Mouse (Mus musculus) lung, embryonic 14.5 days (tissue): ENCODE results near the gene Aurkaip1. TPM values are rescaled to one million over a fixed set of nuclear protein-coding genes. Genes with fewer than 3 reads are reported as not detected.
A peak's percentile ranks its signal among the peaks of the same experiment; 100 is the strongest.

ENCODE experiments used
- ATAC-seq: fragments of 200-750 bp; cut with Nextera tagmentation; 2 replicates; pipeline ENCODE4 v1.8.0; 2017; ENCODE audit warnings: mild to moderate bottlenecking, moderate TSS enrichment, moderate library complexity; ENCODE audit not compliant: insufficient read depth
- DNase-seq: peaks from one replicate; pipeline ENCODE4 v3.0.0-alpha.2; 2015
- H3K27ac ChIP-seq: fragments of 300-500 bp; sonication (generic); 2 replicates; pipeline ENCODE4 v1.5.1; 2014; ENCODE audit warnings: low read depth, mild to moderate bottlenecking, moderate library complexity
- H3K27me3 ChIP-seq: fragments of 300-500 bp; sonication (generic); 2 replicates; pipeline ENCODE4 v1.6.1; 2014; ENCODE audit warnings: low read length, control low read depth; ENCODE audit not compliant: insufficient read depth
- H3K36me3 ChIP-seq: fragments of 300-500 bp; sonication (generic); 2 replicates; pipeline ENCODE4 v1.6.1; 2014; ENCODE audit warnings: control low read depth; ENCODE audit not compliant: insufficient read depth
- H3K4me1 ChIP-seq: fragments of 300-500 bp; sonication (generic); 2 replicates; pipeline ENCODE4 v1.6.1; 2014; ENCODE audit warnings: antibody characterized with exemption, control low read depth; ENCODE audit not compliant: insufficient read depth
- H3K4me2 ChIP-seq: fragments of 300-500 bp; sonication (generic); 2 replicates; pipeline ENCODE4 v1.6.1; 2014; ENCODE audit warnings: mild to moderate bottlenecking
- H3K4me3 ChIP-seq: fragments of 300-500 bp; sonication (generic); 2 replicates; pipeline ENCODE4 v1.5.1; 2014; ENCODE audit warnings: low read depth, low read length
- H3K9ac ChIP-seq: fragments of 300-500 bp; sonication (generic); 2 replicates; pipeline ENCODE4 v1.6.1; 2014
- H3K9me3 ChIP-seq: fragments of 300-500 bp; sonication (generic); 2 replicates; pipeline ENCODE4 v1.6.1; 2016; ENCODE audit warnings: low read depth, low read length, control low read depth
- CTCF ChIP-seq: IDR thresholded peaks from 2 replicates; pipeline ENCODE4 v1.5.1; 2016; ENCODE audit warnings: antibody characterized with exemption, low read depth
- WGBS: fragments of 180-500 bp; shearing (Covaris S2); extraction: QIAGEN DNeasy Blood & Tissue Kit; methylation state at CpG from one replicate; pipeline ENCODE4 v1.1.7; 2014; 5-methylcytosine and 5-hydroxymethylcytosine counted together
- polyA plus RNA-seq: library from polyadenylated mRNA; unstranded; fragments of >200 nt; fragmentation: Nextera tagmentation; extraction: Ambion mirVana; gene quantifications from 2 replicates; pipeline ENCODE4 v1.2.1, GENCODE M21; 2014

Aurkaip1 gene
- polyA plus RNA-seq, 1 experiment from 2014 or later, result 136 TPM

DNA sequence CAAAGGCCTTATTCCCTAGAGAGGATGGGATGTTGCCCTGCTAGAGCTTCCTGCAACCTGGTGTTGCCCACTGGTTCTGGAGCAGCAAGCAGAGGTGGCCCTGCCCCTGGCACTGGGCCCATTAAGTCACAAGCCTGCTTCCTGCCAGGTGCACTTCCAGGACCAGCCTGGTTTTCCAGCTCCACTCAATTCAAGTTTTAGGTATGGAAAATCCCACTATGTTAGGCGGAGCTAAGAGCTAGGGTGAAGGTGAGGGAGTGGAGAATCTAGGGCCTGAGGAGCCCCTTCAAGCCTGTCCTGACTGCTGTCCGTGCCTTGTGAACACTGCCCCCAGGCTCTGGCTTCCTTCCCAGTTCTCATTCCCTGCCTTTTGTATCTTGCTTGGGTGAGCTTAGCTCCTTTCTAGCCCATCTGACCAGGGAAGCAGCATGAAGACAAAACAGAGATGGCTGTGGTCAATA, 20.9 kb downstream of the Aurkaip1 start:
- no peak overlapping the region for H3K4me3 ChIP-seq
- no peaks in the 10 kb centered on the region for H3K27me3 ChIP-seq
- TF ChIP-seq CTCF, result no peak
- ATAC-seq (no peak), DNase-seq (no peak)
- H3K4me2 ChIP-seq, result no peak overlapping the region
- no peak overlapping the region for H3K9ac ChIP-seq
- 79% methylated on average over 2 of the region's 2 CpGs for WGBS
- H3K4me1 ChIP-seq, result peaks cover 8% of the 10 kb centered on the region; the same call in 1 of the 2 replicates
- no peak overlapping the region for H3K27ac ChIP-seq
- no peaks in the 10 kb centered on the region for H3K9me3 ChIP-seq
- peaks cover 38% of the 10 kb centered on the region for H3K36me3 ChIP-seq

DNA sequence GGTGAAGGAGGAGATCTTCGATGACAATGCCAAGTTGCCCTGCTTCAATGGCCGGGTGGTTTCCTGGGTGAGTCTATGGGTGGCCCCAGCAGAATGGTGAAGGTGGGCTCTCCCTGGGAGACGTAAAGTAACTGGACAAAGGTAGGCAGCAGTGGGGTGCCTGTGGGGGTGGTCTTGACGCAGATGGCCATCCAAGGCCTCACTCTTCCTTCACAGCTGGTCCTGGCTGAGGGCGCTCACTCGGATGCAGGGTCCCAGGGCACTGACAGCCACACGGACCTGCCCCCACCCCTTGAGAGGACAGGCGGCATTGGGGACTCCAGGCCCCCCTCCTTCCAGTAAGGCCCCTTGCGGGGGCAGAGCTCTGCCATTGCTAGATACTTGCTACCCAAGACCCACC, 22.3 kb downstream of the Aurkaip1 start:
- peaks cover 52% of the 10 kb centered on the region for H3K36me3 ChIP-seq
- no peak for TF ChIP-seq CTCF
- DNase-seq (no peak), ATAC-seq (no peak)
- H3K9me3 ChIP-seq, result no peaks in the 10 kb centered on the region
- H3K4me3 ChIP-seq, result no peak overlapping the region
- no peak overlapping the region for H3K27ac ChIP-seq
- H3K4me2 ChIP-seq, result no peak overlapping the region
- H3K27me3 ChIP-seq, result no peaks in the 10 kb centered on the region
- WGBS, result 87% methylated on average over 9 of the region's 9 CpGs
- H3K4me1 ChIP-seq, result 0 out of 2 replicates have a peak, but pooled peaks cover 3% of the 10 kb centered on the region
- no peak overlapping the region for H3K9ac ChIP-seq

DNA sequence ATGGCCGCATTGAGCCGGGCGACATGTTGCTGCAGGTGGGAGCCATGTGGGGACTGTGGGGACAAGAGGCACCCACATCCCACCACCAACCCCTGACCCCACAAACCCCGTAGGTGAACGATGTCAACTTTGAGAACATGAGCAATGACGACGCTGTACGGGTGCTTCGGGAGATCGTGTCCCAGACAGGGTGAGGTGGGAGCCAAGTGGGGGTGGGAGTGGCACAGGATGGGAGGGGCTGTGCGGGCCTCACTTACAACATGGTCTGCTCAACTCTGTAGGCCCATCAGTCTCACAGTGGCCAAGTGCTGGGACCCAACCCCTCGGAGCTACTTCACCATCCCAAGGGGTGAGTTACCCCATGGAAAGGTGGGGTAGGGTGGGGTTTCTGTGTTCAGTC, 23.9 kb downstream of the Aurkaip1 start:
- DNase-seq (no peak), ATAC-seq (no peak)
- Histone ChIP-seq H3K27ac (no peak overlapping the region), H3K27me3 (no peaks in the 10 kb centered on the region), H3K4me3 (no peak overlapping the region), H3K4me2 (no peak overlapping the region), H3K9me3 (no peaks in the 10 kb centered on the region), H3K36me3 (peaks cover 63% of the 10 kb centered on the region), H3K4me1 (no peaks in the 10 kb centered on the region), H3K9ac (no peak overlapping the region)
- no peak for TF ChIP-seq CTCF
- 96% methylated on average over 12 of the region's 12 CpGs for WGBS

DNA sequence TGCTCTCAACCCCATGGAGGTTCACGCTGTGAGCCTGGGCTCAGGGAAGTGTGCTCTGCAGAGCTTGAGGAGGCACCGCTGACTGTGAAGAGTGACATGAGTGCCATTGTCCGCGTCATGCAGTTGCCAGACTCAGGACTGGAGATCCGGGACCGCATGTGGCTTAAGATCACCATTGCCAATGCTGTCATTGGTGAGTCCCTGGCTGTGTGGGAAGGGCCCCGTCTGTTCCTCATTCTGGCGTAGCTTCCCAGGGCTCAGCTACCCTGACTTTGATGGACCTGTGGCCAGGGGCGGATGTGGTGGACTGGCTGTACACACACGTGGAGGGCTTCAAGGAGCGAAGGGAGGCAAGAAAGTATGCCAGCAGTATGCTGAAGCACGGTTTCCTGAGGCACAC, 25.0 kb downstream of the Aurkaip1 start:
- 87% methylated on average over 12 of the region's 12 CpGs for WGBS
- no peak overlapping the region for H3K27ac ChIP-seq
- no peaks in the 10 kb centered on the region for H3K4me1 ChIP-seq
- H3K36me3 ChIP-seq, result peaks cover 70% of the 10 kb centered on the region
- no peak for TF ChIP-seq CTCF
- H3K9ac ChIP-seq, result no peak overlapping the region
- DNase-seq (no peak), ATAC-seq (no peak)
- no peak overlapping the region for H3K4me3 ChIP-seq
- H3K9me3 ChIP-seq, result no peaks in the 10 kb centered on the region
- H3K4me2 ChIP-seq, result no peak overlapping the region
- H3K27me3 ChIP-seq, result no peaks in the 10 kb centered on the region

DNA sequence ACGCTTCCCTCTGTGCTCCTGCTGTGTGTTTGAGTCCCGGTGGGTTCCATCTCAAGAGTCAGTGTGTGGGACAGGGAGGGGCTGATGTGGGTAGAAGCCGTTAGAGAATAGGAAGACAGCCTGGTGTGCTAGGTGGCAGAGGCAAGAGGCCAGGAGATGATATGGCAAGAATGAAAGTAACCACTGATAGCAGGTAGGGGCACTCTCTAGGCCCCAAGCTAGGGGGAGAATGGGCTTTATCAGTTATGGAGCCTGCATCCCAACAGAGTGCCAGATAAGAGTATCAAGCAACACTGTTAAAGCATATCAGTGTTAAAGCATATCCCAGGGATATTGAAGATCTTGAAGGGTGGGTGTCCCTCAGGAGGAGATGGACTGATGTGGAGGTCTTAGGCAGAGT, 25.8 kb downstream of the Aurkaip1 start:
- Histone ChIP-seq H3K27ac (no peak overlapping the region), H3K9ac (no peak overlapping the region), H3K4me2 (no peak overlapping the region), H3K4me3 (no peak overlapping the region), H3K36me3 (peaks cover 70% of the 10 kb centered on the region), H3K4me1 (no peaks in the 10 kb centered on the region), H3K9me3 (no peaks in the 10 kb centered on the region), H3K27me3 (no peaks in the 10 kb centered on the region)
- no peak for TF ChIP-seq CTCF
- no peak for ATAC-seq
- no peak for DNase-seq
- WGBS, result 75% methylated on average over 3 of the region's 3 CpGs

DNA sequence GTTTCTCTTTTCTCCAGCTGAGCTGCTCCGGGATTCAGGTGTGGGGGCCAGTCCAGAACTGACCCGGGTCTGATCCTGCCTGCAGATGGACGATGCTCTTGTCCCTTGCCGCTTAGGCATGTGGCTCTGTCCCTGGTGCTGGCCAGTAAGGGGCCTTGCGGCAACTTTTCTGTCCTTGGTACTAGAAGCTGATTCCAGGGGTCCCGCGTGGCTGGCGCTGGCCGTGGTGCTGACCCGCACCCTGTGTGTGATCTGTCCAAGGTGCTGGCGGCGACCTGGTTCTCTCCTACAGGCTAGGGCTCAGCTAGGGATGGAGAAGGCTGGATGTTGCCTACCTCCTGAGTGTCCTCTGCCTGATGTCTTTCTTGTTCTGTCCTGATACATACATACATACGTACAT, 28.2 kb downstream of the Aurkaip1 start:
- peaks cover 59% of the 10 kb centered on the region for H3K36me3 ChIP-seq

DNA sequence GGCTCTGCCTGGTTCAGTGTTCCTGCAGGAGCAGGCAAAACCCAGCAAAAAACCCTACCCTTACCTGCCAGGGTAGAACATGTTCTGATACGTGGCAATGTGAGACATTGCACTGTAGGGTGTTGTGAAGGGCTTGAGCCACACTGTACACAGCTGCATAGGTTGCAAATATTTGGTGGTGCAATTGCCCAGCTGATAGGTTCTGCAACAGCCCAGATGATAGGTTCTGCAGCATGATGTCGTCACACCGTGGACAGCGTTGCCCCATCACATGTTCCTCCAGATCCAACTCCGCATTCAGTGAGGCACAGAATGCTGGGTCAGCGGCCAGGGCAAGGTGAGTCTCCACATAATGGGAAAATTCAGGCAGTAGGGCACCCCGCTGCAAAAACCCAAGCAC, 30.7 kb downstream of the Aurkaip1 start:
- ATAC-seq (no peak), DNase-seq (no peak)
- no peak overlapping the region for H3K4me2 ChIP-seq
- H3K36me3 ChIP-seq, result peaks cover 47% of the 10 kb centered on the region
- no peaks in the 10 kb centered on the region for H3K4me1 ChIP-seq
- no peak overlapping the region for H3K4me3 ChIP-seq
- 83% methylated on average over 7 of the region's 7 CpGs for WGBS
- no peaks in the 10 kb centered on the region for H3K27me3 ChIP-seq
- H3K27ac ChIP-seq, result no peak overlapping the region
- H3K9ac ChIP-seq, result no peak overlapping the region
- H3K9me3 ChIP-seq, result no peaks in the 10 kb centered on the region
- no peak for TF ChIP-seq CTCF

More for the DNA sequence above, 28.2 kb downstream of the Aurkaip1 start:
- 15% methylated on average over 13 of the region's 13 CpGs for WGBS
- H3K4me3 ChIP-seq, result no peak overlapping the region
- no peak overlapping the region for H3K4me2 ChIP-seq
- H3K4me1 ChIP-seq, result no peaks in the 10 kb centered on the region
- ATAC-seq, result peak; percentile 65
- TF ChIP-seq CTCF, result no peak
- H3K9me3 ChIP-seq, result no peaks in the 10 kb centered on the region
- no peak overlapping the region for H3K27ac ChIP-seq
- H3K27me3 ChIP-seq, result no peaks in the 10 kb centered on the region
- DNase-seq, result peak; percentile 90
- H3K9ac ChIP-seq, result no peak overlapping the region

DNA sequence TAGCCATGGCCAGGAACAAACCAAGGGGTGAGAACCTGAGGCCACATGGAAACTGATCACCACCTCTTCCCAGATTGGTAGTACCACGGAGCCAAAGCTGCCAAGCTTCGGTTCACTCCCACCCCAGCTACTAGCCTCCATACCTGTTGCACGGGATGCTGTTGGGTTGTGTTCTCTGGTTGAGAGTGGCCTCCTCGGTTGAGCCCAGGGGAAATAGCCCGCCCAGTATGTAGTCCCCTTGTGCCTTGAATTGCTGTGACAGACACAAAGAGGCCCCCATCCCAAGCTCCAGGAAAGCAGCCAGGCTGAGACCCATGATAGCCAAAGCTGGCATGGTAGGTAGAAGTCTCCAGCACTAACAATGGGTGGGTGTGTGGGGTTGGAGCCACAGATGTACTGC, 31.9 kb downstream of the Aurkaip1 start, which contains the start of gene Tas1r3:
TSS of gene Tas1r3 (minus strand) at position 362 of the 400 bp plus-strand sequence.
- no peaks in the 10 kb centered on the region for H3K27me3 ChIP-seq
- no peak within 1 kb of the TSS for H3K4me3 ChIP-seq
- no peak within 1 kb of the TSS for H3K9ac ChIP-seq
- H3K4me2 ChIP-seq, result no peak within 1 kb of the TSS
- H3K4me1 ChIP-seq, result no peaks in the 10 kb centered on the region
- H3K9me3 ChIP-seq, result no peaks in the 10 kb centered on the region
- ATAC-seq (no peak), DNase-seq (no peak)
- no peak for TF ChIP-seq CTCF
- 76% methylated on average over 5 of the region's 5 CpGs for whole genome bisulfite sequencing
- peaks cover 37% of the 10 kb centered on the region for H3K36me3 ChIP-seq
- no peak within 1 kb of the TSS for H3K27ac ChIP-seq
